Mouse (Mus musculus) kidney, adult 9 months (tissue): ENCODE measurements around the gene Atcay.
"Not testable (repeated sequence)": the region's sequence is repeated elsewhere in the genome, so short reads cannot be mapped to it uniquely, and the experiment has no call there.

Experiments used
- DNase-seq: peaks from one replicate; pipeline ENCODE4 v3.0.0; 2022

Atcay gene

DNA sequence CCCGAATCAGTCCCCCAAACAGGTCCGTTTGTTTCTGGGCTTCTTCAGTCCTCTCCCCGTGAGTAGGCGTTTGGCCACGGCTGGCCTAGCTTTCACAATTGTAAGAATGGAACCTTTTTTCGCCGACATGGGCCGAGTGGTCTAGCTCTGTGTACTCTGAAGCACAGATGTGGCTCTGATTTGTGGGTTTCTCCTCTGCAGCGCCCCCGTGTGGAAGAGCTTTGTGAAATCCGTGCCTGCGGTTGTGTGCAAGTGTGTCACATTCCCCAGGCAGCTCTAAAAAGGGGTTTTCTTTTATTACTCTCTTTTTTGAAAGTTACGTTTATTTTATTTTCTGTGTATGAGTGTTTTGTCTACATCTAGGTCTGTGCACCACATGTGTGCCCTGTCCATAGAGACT, 10.2 kb upstream of the Atcay start:
- peak; percentile 50 for DNase-seq

DNA sequence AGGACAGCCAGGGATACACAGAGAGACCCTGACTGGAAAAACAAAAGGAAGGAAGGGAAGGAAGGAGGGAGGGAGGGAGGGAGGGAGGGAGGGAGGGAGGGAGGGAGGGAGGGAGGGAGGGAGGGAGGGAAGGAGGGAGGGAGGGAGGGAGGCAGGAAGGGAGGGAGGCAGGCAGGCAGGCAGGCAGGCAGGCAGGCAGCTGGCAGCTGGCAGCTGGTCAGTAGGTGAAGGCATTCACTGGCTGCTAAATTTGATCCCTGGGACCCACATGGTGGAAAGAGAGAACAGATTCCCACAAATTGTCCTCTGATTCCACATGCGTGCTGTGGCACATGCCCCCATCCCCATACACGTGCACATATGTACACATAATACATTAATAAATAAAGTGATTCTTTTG, 8.0 kb upstream of the Atcay start:
- no peak for DNase-seq

DNA sequence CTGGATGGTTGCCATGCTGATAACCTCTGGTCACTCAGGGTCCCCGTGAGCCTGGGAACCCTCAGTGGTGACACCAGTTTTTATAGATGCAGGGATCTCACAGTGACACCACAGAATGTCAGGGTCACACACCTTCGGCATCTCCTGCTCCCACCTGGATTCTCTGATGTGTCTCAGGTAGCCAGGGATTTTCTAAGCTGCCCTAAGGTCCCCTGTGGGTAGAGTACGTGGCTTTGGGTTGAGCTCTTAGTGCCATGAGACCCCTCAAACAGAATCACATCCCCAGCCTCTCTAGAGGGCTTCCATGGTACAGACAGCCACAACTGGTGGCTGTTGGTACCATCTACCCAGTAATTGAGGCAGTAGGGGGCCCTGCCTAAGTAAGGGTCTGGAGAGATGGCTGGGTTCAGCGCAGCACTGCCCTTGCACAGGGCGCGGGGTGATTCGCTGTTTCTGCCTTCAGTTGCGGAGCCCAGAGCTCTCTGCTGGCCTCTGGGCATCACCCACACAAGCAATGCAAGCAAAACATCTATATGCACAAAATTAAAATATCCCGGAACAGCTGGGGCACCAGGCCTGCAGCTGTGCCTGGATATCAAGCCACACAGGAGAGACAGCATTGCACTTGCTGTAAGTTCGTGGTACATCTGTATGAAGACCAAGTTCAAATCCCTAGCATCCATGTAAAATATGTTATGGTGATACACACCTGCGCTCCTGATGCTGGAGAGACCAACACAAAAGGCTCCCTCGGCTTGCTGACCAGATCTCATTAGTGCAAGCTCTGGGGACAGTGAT, 6.0 kb upstream of the Atcay start:
- no peak for DNase-seq

DNA sequence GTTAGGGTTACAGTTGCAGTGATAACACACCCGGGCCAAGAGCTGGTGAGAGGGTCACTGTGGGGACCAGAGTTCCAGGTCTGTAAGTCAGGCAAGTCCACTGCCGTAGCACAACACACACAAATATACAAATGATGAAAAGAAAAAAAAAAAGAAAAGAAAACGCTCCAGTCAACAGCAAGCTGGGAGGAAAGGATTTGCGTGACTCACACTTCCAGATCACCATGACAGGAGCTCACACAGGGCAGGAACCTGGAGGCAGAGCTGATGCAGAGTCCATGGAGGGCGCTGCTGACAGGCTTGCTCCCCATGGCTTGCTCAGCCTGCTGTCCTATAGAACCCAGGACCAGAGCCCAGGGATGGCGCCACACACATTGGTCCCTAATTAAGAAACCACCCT, 3.6 kb upstream of the Atcay start:
- DNase-seq = no peak

DNA sequence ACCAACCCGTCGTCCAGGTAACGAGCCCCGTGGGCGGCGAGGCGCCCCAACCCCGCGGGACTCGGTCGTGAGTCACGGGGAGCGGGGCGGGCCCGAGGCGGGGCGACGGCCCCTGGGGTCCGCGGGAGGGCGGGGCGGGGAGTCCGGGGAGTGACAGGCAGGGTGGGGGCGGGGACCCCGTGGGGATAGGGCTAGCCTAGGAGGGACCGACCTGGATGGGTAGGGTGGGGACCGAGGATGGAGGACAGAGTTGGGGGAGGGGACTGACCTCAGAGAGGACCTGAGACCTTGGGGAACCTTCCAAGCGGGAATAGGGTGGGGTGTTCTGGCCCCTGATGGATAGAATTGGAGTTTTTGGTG, 2.6 kb upstream of the Atcay start:
- DNase-seq = no peak

DNA sequence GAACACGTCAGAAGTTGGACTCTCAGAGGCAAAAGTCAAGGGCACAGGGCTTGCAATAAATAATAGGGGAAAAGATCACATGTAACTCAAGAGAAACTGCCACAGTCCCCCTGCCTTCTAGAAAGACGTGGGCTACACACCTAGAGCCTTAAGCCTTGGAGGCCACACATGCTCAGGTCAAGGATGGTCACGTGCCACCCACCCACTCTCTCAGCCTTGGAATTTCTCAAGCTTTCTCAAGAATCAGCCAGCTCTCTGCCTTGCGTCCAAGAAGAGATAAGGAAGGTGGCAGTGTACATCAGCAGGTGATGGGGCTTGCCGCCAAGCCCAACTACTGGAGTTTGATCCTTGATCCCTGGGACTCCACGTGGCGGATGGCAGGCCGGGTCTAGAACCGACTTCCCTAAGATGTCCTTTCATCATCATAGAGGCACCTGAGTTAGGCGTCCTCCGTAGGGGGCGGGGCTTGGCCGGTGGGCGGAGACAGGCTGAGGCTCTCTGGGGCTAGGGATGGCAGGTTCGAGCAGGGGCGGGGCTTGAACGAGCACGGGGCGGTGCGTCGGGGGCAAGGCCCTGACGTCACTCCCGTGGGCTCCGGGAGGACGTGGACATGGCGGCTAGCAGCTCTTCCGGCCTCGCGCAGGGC, 2.1 kb upstream of the Atcay start, which contains the start of gene Zfr2:
Zfr2 (plus strand) TSS at position 576 of the 646 bp plus-strand sequence.
- DNase-seq = peak; percentile 93

DNA sequence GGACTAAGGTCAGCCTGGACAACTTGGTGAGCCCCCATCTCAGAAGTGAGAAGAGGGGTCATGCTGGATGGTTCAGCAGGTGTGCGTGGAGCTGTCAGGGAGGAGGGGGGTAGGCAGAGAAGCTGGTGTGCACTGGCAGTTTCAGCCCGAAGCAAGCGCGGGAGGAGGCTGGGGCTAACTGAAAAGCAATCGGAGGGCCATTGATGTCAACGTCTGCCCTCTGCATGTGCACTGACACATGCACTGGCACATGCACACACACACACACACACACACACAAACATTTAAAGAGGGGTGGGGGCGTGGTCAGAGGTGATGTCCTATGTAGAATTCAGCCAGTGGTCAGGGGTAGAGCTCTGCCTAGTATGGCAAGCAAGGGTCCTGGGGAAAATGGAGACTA, 803 bp upstream of the Atcay start:
- no peak for DNase-seq

DNA sequence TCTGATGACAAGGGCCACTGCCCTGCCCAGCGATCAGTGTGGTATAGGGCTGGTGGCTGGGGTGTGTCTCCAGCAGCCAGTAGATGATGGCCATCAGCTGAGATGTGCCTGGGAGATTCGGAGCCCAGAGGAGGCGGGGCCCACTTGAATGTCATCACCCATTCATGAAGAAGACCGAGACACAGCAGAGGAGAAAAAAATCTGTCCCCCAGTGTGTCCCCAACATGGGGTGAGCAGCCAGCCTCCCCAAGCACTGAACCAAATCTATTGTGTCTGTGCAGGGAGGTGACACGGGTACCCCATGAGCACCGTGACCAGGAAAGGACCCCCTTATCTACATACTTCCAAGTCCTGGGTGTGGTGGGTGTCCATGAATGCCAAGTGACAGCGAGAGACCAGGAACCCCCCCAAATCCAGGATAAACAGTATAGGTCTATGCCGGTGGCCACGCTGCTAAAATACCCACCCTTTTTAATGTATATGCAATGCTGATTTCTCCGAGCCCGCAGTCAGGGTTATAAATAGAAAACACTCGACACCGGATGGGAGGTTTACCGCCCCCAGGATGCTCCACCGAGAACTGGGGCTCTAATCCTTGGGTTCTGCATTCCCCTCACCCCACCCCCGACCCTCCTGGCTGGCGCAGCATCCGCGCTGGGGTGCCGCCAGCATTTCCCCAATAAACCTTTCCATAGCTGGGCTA, 747 bp downstream of the Atcay start:
- no peak for DNase-seq

DNA sequence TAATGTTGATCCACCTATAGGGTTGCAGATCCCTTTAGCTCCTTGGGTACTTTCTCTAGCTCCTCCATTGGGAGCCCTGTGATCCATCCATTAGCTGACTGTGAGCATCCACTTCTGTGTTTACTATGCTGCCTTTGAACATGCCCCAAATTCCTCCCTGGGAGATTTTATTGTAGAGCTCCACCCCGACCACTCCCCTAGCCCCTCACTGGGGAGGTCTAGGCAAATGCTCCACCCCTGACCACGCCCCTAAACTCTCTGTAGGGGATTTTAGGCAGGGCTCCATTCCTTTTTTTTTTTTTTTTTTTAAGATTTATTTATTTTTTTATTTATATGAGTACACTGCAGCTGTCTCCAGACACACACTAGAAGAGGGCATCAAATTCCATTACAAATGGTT, 6.9 kb downstream of the Atcay start:
- not testable (repeated sequence) for DNase-seq

DNA sequence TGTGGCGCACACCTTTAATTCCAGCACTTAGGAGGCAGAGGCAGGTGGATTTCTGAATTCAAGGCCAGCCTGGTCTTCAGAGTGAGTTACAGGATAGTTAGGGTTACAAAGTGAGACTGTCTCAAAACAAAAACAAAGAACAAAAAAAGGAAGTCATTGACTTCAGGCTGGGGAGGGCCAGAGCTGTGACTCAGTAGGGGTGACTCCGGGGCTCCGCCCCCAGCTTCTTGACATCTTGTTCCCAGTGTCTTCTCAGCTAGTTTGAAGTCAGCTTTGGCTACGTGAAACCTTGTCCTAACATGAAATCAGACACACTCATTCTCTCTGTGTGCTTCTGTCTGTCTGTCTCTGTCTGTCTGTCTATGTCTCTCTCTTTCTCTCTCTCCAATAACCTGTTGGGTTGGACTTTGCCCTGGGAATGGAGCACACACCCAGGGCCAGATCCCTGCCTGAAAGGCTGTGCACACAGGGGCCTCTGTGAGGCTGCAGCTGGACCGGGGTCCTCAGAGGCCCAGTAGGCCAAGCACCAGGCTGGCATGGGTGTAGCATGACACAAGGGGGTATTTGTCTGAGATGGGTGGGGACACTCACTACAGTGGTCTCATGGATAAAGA, 9.1 kb downstream of the Atcay start:
- DNase-seq = no peak

DNA sequence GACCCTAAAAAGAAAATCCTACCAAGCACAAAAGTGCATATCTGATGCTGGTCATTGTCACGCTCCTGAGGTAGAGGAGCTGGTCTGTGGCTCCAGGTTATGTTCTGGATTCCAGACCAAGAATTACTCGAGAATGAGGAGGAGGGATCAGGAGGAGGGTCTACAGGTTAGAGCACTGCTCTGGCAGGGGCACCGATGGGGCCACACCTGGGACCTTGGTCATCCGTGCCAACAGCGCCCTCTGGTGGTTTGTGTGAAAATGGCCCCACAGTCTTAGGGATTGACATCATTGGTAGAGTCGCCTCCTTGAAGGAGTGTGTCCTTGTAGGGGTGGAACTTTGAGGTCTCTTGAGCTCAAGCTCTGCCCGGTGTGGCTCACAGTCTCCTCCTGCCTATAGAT, 12.7 kb downstream of the Atcay start:
- peak; percentile 82 for DNase-seq

DNA sequence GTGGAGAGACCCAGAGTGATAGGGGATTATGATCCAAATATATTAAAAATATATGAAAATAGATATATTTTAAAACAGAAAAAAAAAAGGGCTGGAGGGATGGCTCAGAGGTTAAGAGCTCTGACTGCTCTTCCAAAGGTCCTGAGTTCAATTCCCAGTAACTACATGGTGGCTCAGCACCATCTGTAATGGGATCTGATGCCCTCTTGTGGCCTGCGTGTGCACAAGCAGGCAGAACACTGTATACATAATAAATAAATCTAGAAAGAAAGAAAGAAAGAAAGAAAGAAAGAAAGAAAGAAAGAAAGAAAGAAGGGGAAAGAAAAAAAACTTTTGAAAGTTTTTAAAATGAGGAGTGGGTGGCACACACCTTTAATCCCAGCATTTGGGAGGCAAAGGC, 13.4 kb downstream of the Atcay start:
- not testable (repeated sequence) for DNase-seq

DNA sequence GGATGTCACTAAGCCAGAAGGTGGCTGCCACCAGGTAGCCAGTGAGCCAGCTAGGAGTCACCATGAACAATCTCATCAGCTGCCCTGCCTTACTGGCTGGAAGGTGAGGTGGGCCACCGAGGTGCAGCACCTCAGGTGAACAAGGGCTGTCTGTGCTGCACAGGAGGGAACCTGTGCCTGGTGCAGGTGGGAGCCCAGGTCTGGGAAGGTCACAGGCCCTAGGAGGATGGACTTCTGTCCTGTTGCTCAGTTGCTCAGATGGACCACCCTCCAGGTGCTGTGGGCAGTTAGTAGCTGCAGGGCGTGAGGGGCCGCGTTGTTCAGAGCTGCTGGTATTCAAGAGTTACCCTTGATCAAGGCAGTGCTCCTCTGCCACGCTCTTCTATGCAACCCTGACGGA, 13.8 kb downstream of the Atcay start:
- no peak for DNase-seq

DNA sequence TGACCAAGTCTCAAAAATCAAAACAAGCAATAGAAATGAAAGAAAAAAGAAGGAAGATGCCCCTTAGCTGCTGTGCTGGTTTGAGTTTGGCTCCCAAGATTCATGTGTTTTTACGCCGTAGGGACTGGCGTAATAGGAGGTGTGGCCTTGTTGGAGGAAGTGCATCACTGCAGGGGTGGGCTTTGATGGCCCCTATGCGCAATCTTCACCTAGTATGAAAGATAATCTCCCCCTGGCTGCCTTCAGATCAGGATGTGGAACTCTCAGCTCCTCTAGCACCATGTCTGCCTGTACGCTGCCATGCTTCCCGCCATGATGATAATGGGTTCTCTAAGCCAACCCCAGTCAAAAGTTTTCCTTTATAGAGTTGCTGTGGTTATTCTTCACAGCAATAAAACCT, 14.4 kb downstream of the Atcay start:
- no peak for DNase-seq

DNA sequence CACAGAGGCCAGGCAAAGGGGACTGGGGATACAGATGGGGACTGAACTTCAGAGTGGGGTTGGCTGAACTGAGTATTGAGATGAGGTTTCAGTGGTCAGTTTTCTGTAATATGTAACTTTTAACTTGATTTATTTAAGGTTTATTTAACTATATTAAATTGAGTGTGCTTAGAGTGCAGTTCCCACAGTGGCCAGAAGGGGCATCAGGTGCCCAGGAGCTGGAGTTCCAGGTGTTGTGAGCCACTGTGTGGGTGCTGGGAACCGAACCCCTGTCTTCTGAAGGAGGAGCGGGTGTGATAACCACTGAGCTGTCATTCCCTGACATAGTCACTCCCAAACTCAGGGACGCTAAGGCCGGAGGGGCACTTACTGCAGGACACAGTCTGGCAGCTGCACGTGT, 20.5 kb downstream of the Atcay start:
- no peak for DNase-seq

DNA sequence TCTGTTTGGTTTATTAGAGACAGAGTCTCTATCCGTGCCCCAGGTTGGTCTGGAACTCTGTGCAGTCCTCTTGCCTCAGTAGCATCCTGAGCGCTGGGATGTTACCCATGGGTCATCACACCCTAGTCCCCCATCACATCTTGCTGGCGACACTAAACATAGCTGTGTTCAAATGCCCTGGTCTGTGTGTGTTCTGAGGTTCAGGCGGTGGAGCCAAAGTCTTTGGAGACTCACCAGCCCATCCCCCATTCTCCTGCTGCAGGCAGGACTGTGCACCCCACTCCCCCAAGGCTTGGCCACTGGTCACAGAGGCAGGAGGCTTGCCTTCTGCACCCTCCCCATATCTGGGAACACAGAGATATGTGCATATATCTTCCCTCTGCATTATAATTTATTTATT, 26.5 kb downstream of the Atcay start:
- no peak for DNase-seq

DNA sequence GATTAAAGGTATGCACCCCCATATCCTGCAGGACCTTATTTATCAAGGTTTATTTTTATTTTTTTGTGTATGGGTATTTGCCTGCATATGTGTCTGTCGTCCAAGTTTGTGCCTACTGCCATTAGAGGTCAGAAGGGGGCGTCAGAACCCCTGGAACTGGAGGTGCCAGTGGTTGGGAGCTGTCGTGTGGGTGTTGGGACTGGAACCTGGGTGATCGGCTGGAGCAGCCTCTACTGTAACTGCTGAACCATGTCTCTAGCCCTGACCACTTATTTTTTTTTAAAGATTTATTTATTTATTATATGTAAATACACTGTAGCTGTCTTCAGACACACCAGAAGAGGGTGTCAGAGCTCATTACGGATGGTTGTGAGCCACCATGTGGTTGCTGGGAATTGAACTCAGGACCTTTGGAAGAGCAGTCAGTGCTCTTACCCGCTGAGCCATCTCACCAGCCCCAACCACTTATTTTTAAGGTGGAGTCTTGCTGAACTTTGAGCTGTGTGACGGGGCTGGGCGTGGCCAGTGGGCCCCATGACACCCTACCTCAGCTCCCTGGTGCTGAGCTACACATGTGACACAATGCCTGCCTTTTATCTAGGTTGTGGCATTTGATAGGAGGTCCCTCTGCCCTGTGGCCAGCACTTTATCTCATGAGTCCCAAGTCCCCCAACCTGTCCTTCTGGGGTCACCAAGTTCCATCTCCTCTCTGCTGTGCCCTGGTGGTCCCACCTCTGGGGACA, 27.5 kb downstream of the Atcay start:
- DNase-seq = no peak

DNA sequence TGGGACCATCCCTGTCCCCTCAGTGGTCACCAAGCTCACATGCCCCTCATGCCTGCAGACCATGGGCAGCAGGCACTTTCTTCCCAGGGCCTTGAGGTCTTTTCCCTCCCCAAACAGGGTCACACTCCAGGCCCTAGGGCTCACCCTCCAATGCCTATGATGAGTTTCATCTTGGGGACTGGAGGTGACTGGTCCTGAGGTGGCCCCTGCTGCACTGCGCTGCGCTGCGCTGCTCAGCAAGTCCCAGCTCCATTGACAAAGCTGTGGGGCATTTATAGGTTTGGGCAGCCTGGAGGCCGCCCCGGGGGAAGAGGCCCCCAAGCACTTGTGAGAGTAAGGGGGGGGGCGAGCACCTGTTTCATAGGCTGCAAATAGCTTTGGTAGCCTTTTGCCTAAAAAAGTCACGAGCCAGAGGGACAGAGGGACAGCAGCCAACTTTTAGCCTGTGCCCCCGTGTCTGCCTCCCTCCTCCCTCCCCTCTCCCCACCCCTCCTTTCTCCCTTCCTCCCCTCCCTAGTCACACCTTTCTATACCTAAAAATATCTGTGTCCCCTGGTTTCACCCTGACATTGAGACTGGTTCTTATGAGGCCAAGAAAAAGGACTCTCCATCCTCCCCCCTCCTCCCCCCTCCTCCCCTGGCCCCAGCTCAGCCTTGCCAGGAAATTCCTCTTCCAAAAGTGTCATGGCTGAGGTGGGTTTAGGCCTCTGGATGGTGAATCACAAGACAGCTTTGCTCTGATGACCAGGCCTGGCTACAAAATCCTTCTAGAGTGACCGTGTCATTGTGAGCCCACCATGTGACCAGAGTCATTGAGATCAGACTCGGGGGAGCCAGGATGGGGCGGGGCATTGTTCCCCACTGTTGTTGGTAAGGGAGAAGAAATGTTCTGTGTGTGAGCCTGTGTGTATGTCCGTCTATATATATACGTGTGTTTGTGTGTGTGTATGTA, 28.6 kb downstream of the Atcay start, which contains the start of gene Nmrk2:
Nmrk2 (minus strand) TSS at position 245 of the 952 bp plus-strand sequence.
- no peak for DNase-seq

DNA sequence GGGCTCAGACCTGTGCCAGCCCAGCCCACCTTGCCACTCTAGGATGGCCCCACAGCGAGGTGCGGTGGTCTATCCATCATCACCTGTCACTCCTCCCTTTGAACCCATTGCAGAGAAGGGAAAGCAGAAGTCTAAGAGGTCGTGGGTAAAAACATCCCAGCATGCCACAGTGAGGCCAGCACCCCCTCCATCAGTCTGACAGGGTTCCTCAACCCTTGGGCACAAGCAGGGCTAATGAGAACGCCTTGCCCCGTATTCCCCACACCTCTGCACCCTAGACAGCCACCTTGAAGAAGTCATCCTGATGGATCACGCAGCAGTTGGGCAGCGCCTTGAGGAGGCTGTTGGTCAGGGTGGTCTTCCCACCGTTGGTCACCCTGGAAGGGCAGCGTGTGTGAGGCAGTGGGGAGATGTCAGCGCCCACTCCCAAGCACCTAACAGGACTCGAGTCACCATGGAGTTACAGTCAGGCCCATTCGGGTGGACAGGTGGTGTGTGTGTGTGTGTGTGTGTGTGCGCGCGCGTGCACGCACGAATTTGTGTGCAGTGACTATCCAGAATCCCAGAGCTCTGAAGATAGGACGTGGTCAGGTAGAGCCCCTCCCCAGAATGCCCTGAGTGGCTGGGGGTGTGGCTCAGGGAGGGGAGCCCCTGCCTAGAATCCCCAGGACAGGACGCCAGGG, 29.9 kb downstream of the Atcay start:
- no peak for DNase-seq

DNA sequence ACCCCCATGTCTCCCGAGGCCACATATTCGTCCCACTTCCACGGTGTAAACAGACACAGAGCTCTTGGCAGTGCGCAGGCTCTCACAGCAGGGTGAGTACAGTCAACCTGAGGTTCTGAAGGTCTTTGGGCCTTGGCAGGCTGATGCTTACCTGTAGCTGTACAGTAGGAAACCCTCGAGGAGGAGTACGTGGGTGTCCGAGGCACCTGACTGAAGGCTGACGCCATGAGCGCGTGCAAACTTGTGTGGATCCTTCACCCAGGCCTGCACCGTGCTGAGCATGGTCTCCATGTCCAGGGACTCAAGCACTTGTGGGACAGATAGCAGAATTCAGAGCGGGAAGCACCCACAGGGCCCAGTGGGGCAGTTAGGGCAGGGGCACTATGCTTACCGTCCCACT, 30.5 kb downstream of the Atcay start:
- DNase-seq = no peak

DNA sequence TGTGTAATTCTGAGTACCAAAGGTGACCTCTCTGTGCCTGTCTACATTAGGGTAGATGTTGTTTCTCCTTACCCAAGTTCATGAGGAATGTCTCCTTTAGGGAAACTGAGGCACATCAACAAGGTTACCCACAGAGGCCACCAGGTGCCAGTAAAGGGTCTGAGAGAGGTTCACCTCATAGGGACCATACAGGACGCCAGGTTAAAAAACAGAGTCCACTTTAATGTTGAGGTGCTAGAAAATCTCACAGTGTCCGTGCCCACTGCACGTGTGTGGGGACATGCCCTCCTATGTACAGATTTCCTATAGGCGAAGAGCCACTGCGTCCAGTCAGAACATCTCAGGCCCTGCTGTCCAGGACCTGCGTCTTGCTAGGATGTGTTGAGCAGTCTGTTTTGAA, 31.6 kb downstream of the Atcay start:
- DNase-seq = no peak
